Mouse (Mus musculus) heart, adult 2 months (tissue): ENCODE measurements around the gene Slco3a1. TPM values are rescaled to one million over a fixed set of nuclear protein-coding genes. Genes with fewer than 3 reads are reported as not detected.

Experiments used
- DNase-seq, 2 experiments: peaks; one replicate each; pipeline ENCODE4 v3.0.0; 2021
- H3K27ac ChIP-seq: fragments of 200-600 bp; 2 replicates; pipeline ENCODE4 v1.8.1; 2022
- H3K27me3 ChIP-seq: fragments of 200-500 bp; 2 replicates; pipeline ENCODE4 v1.6.1; 2012; ENCODE audit warnings: mild to moderate bottlenecking, low read length, inconsistent platforms, mixed read lengths; ENCODE audit not compliant: control insufficient read depth, insufficient read depth
- H3K36me3 ChIP-seq: fragments of 200-500 bp; 2 replicates; pipeline ENCODE4 v1.6.1; 2012; ENCODE audit warnings: low read length, inconsistent platforms; ENCODE audit not compliant: control insufficient read depth, insufficient read depth
- H3K4me1 ChIP-seq: fragments of 200-500 bp; 2 replicates; pipeline ENCODE4 v1.6.1; 2011; ENCODE audit warnings: low read length; ENCODE audit not compliant: control insufficient read depth, insufficient read depth
- H3K4me3 ChIP-seq: fragments of 200-600 bp; 2 replicates; pipeline ENCODE4 v1.8.1; 2022
- H3K79me2 ChIP-seq: fragments of 200-500 bp; replicated peaks from 2 replicates; pipeline ENCODE4 v1.6.1; 2012; ENCODE audit warnings: mild to moderate bottlenecking, inconsistent platforms, low read length, moderate library complexity, mixed read lengths; ENCODE audit not compliant: control insufficient read depth, insufficient read depth
- H3K9ac ChIP-seq: fragments of 200-500 bp; 2 replicates; pipeline ENCODE4 v1.6.1; 2012; ENCODE audit warnings: low read depth, mild to moderate bottlenecking, control low read depth, inconsistent platforms, low read length, mixed read lengths
- CTCF ChIP-seq: fragments of 200-600 bp; IDR thresholded peaks from 2 replicates; pipeline ENCODE4 v1.8.1; 2022; ENCODE audit warnings: antibody characterized with exemption, mild to moderate bottlenecking, moderate library complexity
- EP300 ChIP-seq: fragments of 200-500 bp; IDR thresholded peaks from 2 replicates; pipeline ENCODE4 v1.6.1; 2011; ENCODE audit warnings: low read depth, low read length, control low read depth; ENCODE audit not compliant: insufficient read depth
- POLR2A ChIP-seq: fragments of 200-500 bp; IDR thresholded peaks from 2 replicates; pipeline ENCODE4 v1.6.1; 2011; ENCODE audit warnings: mild to moderate bottlenecking, low read depth, low read length, control low read depth; ENCODE audit not compliant: insufficient read depth
- WGBS: fragments of 180-500 bp; shearing (Covaris S2); methylation state at CpG from one replicate; pipeline ENCODE4 v1.1.7; 2018; 5-methylcytosine and 5-hydroxymethylcytosine counted together
- intact Hi-C: fragments of 180-260 bp; cut with DNase I; formaldehyde crosslinking; loops from one replicate; pipeline ENCODE4 v1.15.1; 2025
- polyA plus RNA-seq: library from polyadenylated mRNA; depleted of rRNA; stranded (reverse); fragments of >200 nt; gene quantifications from 2 replicates; pipeline ENCODE4 v1.2.3, GENCODE M21; 2012
- total RNA-seq, 2 experiments: library from RNA; stranded (reverse); gene quantifications; 2 replicates each; pipeline ENCODE4 v1.2.3; 2021

Gene Slco3a1
- total and polyA plus RNA-seq, 3 experiments = 93.1 to 146 (median 124) TPM

- no peaks in the 10 kb centered on the region for H3K36me3 ChIP-seq
- H3K4me3 ChIP-seq = no peak overlapping the region
- TF ChIP-seq POLR2A (no peak), CTCF (peak; percentile 86), EP300 (peak; percentile 86)
- peak in 1 of 2 experiments; percentile 27 for DNase-seq
- no peak overlapping the region for H3K27ac ChIP-seq
- H3K9ac ChIP-seq = no peak overlapping the region
- no peaks in the 10 kb centered on the region; the same call in 1 of the 2 replicates for H3K79me2 ChIP-seq
- no peaks in the 10 kb centered on the region for H3K27me3 ChIP-seq
- peaks cover 19% of the 10 kb centered on the region for H3K4me1 ChIP-seq
- intact Hi-C loops = loop anchor here (2.0 to 10.0 kb wide), 4 partner anchors 324 to 740 kb away; no protein-coding TSS in a partner anchor
- WGBS = 23% methylated on average over 2 of the region's 2 CpGs
Observed at GRCm38 (mm10) chr7:74371208-74371607, 183.4 kb downstream of the Slco3a1 start.

GRCm38 (mm10) chr7:74369657-74370056, 184.9 kb downstream of the Slco3a1 start:
- no peaks in the 10 kb centered on the region for H3K36me3 ChIP-seq
- H3K9ac ChIP-seq = no peak overlapping the region
- H3K79me2 ChIP-seq = no peaks in the 10 kb centered on the region
- intact Hi-C loops = loop anchor here (2.0 to 10.0 kb wide), 4 partner anchors 325 to 741 kb away; no protein-coding TSS in a partner anchor
- DNase-seq = no peak
- H3K27me3 ChIP-seq = no peaks in the 10 kb centered on the region
- H3K27ac ChIP-seq = no peak overlapping the region
- H3K4me3 ChIP-seq = no peak overlapping the region
- 78% methylated on average over 4 of the region's 4 CpGs for WGBS
- peaks cover 11% of the 10 kb centered on the region for H3K4me1 ChIP-seq
- TF ChIP-seq EP300 (no peak), POLR2A (no peak), CTCF (peak; percentile 69)

- Histone ChIP-seq H3K36me3 (no peaks in the 10 kb centered on the region), H3K27me3 (no peaks in the 10 kb centered on the region), H3K79me2 (no peaks in the 10 kb centered on the region), H3K9ac (no peak overlapping the region), H3K27ac (no peak overlapping the region), H3K4me3 (no peak overlapping the region), H3K4me1 (peaks cover 9% of the 10 kb centered on the region)
- WGBS = 86% methylated on average over 11 of the region's 11 CpGs
- no peak for DNase-seq
- TF ChIP-seq EP300 (no peak), CTCF (peak; percentile 43), POLR2A (no peak)
- intact Hi-C loops = no loop called here
Observed at GRCm38 (mm10) chr7:74368256-74368980, 186.2 kb downstream of the Slco3a1 start.

- Histone ChIP-seq H3K4me3 (no peak overlapping the region), H3K9ac (no peak overlapping the region), H3K4me1 (peaks cover 3% of the 10 kb centered on the region), H3K27me3 (no peaks in the 10 kb centered on the region), H3K36me3 (no peaks in the 10 kb centered on the region), H3K27ac (no peak overlapping the region), H3K79me2 (peaks cover 2% of the 10 kb centered on the region; the same call in 1 of the 2 replicates)
- intact Hi-C loops = no loop called here
- DNase-seq = peak in 1 of 2 experiments; percentile 37
- no peak for TF ChIP-seq EP300
- peak; percentile 78 for TF ChIP-seq CTCF
- TF ChIP-seq POLR2A = no peak
- 30% methylated on average over 7 of the region's 7 CpGs for WGBS
Observed at GRCm38 (mm10) chr7:74367350-74367749, 187.2 kb downstream of the Slco3a1 start.

GRCm38 (mm10) chr7:74365623-74366022, 189.0 kb downstream of the Slco3a1 start:
- H3K27me3 ChIP-seq = no peaks in the 10 kb centered on the region
- peaks cover 2% of the 10 kb centered on the region; the same call in 1 of the 2 replicates for H3K4me1 ChIP-seq
- 75% methylated on average over 4 of the region's 4 CpGs for WGBS
- peaks cover 2% of the 10 kb centered on the region; the same call in 1 of the 2 replicates for H3K79me2 ChIP-seq
- intact Hi-C loops = no loop called here
- no peak overlapping the region for H3K27ac ChIP-seq
- TF ChIP-seq POLR2A = no peak
- TF ChIP-seq CTCF = no peak
- no peak for TF ChIP-seq EP300
- no peak overlapping the region for H3K9ac ChIP-seq
- DNase-seq = no peak
- no peaks in the 10 kb centered on the region for H3K36me3 ChIP-seq
- no peak overlapping the region for H3K4me3 ChIP-seq

GRCm38 (mm10) chr7:74364956-74365355, 189.6 kb downstream of the Slco3a1 start:
- peaks cover 2% of the 10 kb centered on the region; the same call in 1 of the 2 replicates for H3K79me2 ChIP-seq
- WGBS = 90% methylated on average over 3 of the region's 3 CpGs
- peaks cover 2% of the 10 kb centered on the region; the same call in 1 of the 2 replicates for H3K4me1 ChIP-seq
- H3K27ac ChIP-seq = no peak overlapping the region
- no peak overlapping the region for H3K4me3 ChIP-seq
- H3K9ac ChIP-seq = no peak overlapping the region
- intact Hi-C loops = no loop called here
- H3K27me3 ChIP-seq = no peaks in the 10 kb centered on the region
- DNase-seq = no peak
- no peak for TF ChIP-seq EP300
- no peak for TF ChIP-seq POLR2A
- no peak for TF ChIP-seq CTCF
- H3K36me3 ChIP-seq = no peaks in the 10 kb centered on the region
